Mouse (Mus musculus) MN1 (cell line): ENCODE data around the gene Clec2l.

Experiments
- DNase-seq: peaks from one replicate; pipeline ENCODE4 v3.0.0-alpha.2; 2016; ENCODE audit warnings: low spot score

Clec2l gene

GRCm38 (mm10) chr6:38719229-38719628 lies 56.4 kb downstream of the Clec2l start:
- DNase-seq = no peak

DNA sequence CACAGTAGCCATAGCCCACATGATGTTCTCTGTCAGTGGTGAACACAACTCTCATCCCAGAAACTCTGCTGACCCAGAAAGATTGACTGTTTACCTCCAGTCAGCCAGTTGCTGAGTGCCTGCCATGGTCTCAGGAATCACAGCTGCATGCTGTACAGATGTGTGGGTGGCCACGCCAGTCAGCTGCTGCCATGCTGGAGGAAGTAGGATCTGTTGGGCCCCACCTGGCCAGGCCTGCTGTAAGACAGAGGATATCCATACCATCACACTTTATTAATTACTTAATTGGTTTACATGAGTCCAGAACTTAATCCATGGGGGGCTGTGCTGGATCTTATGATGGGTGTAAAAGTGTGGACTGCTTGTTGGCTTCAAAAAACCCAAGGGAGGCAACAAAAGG lies 58.5 kb downstream of the Clec2l start:
- DNase-seq = no peak

- DNase-seq = no peak
These were observed 62.6 kb downstream of the Clec2l start for GRCm38 (mm10) chr6:38725515-38725914.
